Mouse (Mus musculus) frontal cortex, postnatal 25 days (tissue): Measurements from ENCODE around the gene Adam15.
A peak's percentile ranks its signal among the peaks of the same experiment; 100 is the strongest.

Experiments
- DNase-seq, 2 experiments: peaks; one replicate each; pipeline ENCODE4 v3.0.0; 2022; ENCODE audit warnings: low spot score in 2 of 2

Gene Adam15

GRCm38 (mm10) chr3:89354816-89355511 is 5.2 kb upstream of the Adam15 start:
- DNase-seq: peak; percentile 81 to 86

DNA sequence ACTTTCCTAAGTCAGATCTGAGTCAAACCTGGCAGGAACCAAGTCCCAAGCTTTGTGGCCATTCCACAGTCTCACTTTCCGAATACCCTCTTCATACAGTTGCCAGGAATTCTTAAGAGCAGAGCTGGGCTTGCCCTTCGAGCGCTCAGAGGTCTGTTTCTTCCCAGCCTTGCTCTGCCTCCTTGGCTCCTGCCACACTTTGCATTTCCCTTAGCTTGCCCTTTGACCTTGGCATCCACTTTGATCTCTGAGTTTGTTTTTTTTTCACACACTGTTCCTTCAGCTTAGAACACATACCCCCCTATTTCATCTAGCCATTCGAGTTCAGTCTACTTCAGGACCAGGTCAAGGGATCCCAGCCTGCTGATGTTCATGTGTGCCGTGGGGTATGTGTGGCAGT is 1.5 kb upstream of the Adam15 start:
- no peak for DNase-seq

DNA sequence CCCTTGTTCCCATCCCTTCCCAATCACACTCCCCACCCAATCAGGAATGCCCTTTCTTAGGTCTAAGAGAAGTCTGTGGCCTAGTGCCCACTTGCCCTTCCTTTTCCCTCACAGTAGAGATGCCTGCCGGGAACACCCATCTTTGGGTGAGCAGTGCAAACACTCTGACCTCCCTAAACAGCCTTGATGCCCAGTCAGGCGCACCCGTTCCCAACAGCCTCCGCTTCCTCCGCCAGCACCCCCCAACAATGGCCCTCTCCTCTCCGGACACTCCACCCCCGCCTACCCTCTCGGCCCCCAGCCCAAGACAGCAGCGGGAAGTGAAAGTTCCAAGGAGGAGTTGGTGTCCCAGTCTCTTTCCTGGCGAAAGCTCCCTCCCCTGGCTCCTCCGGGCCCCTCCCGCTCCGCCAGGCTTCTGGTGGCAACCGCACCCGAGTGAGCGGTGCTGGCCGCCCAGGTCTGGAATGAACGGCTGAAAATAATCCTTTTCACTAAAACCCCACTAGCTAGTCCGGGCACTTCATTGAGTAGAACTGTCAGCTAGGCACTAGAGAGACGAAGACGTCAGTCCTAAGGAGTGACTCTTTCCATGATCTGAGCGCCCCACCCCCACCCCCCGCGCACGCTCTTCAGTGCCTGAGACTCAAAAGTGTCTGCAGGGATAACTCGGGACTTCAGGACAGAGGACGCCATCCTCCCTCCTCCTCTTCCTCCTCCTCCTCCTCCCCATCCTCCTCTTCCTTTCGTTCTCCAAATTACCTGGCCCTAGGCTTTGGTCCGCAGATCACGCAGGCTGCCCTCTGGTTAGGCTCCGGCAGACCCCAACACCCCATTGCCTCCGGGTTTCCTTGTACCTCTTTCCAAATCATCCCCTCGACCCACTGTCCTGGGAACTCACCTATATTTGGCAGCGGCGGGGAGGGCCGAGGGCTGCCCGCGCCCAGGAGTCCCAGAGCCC is 606 bp downstream of the Adam15 start:
- no peak for DNase-seq

DNA sequence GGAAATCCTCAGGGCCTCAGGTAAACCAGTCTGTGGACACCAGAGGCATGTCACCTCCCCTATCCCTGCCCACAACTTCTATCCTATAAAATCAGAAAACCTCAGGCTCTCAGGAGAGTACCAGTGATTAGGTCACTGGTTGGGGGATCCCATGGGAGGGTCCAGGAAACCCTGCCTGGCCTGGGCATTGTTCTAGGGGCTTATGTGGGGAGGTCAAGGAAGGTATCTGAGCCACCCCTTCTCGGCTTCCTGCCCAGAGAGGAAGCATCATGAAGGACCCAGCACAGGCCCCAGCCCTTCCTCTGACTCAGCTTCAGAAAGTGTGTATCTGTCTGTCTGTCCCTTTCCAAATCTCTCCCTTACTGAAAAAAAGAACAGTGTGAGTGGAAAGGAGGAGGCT is 1.9 kb downstream of the Adam15 start:
- DNase-seq: no peak

DNA sequence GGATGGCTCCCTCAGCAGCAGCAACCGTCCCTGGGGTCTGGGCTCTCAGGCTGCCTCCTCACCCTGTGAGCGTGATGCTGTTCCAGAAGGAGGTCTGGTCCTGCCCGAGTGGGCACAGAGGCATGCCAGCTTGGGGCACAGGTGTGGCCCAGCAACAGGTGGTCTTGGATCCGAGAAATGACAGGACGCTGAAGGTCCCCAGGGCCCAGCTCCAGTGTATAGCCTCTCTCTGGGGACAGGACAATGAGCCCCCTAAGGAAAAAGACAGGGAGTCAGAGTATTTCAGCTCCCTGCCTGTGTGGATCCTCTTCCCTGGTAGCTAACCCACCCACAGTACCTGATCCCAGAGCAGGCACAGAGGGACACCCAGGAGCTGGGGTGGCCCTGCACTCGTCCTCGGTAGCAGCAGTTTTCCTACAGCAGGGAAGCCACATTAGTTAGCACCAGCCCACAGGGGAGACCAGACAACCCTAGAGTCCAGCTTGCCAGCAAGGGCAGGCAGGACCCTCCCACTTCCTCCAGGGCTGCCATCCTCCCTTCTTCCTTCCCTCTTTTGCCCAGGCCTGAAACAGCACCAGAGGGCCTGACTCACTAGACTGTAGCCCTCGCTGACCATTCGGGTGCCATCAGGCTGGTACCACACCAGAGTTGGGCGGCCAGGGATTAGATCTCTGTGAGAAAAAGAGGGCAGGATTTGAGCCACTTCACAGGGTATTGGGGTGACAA is 2.8 kb downstream of the Adam15 start:
- DNase-seq: no peak

DNA sequence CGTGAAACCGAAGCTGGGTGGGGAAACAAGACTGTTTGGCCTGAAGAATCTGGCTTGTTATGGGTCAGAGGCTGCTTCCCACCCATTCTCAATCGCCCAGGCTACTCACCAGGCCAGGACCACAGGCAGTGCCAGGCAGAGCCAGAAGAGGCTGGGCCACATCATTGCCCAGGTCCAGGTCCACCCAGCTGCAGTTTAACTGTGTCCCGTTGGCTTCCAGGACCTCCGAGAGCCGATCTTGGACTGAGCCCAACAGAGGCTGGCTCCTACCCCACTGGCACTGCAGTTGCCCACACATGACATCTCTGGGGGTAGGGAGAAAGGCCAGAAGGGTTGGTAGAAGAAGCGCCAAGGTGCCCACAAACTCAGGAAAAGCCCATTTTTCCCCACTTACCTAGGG is 6.5 kb downstream of the Adam15 start:
- DNase-seq: no peak

DNA sequence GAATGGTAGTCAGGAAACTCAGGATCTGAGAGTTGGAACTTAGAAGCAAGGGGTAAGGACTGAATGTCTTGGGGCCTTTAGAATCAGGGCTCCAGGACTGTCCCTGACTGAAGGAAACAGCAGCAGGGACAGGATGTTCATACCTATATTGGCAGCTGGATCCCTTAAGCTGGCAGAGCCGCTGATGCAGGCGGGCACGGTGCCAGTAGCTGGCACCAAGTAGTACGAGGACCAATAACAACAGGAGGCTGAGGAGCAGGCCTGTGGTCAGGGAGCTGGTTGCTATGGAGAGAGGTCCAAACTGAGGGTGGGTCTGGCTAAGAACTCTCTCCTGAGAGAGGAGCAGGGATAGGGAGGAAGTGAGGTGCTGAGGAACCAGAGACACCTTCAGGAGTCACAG is 8.0 kb downstream of the Adam15 start:
- no peak for DNase-seq

GRCm38 (mm10) chr3:89340465-89340864 is 9.3 kb downstream of the Adam15 start:
- DNase-seq: peak in 1 of 2 experiments; percentile 71

DNA sequence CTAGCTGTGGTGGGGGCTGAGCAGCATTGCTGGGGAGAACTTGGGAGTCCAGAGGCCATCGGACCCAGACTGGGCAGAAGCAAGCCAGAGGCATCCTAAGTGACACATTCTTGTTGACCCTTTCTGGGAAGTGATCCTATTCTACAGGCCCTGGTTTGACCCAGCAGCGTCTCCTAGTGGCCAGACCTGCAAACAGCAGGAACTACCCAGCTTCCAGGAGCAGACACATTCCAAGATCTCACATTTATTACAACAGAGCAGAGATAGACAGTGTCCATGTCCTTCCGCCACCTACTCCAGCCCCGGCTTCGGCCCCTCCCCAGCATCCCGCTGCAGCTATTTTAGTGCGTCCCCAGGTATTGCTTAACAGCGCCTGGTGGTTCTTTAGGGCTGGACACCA is 10.4 kb downstream of the Adam15 start:
- no peak for DNase-seq

GRCm38 (mm10) chr3:89337721-89338578 is 11.8 kb downstream of the Adam15 start, which contains the start of gene Efna4:
Gene Efna4, minus strand, starts transcription at chr3:89338028.
- no peak for DNase-seq

- no peak for DNase-seq
These were observed 12.6 kb downstream of the Adam15 start for GRCm38 (mm10) chr3:89337062-89337720.

GRCm38 (mm10) chr3:89336529-89336928 is 13.3 kb downstream of the Adam15 start:
- no peak for DNase-seq

DNA sequence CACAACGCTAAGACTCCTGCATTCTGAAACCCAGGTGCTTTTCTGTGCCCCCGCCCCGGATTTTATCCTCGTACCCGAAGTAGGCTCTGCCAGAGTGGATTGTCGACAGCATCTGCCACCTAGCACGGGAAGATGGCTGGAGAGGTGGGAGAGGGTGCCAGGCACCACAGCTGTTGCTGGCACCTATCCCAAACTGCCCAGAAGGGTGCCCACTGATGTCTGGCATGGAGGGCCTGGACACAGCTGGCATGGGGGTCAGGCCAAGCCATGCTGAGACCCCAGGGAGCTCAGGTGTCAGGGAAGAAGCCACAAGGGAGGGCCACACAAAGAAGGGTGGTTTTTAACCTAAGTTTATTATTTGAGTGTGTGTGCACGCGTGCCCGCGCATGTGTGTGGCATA is 16.7 kb downstream of the Adam15 start:
- no peak for DNase-seq

DNA sequence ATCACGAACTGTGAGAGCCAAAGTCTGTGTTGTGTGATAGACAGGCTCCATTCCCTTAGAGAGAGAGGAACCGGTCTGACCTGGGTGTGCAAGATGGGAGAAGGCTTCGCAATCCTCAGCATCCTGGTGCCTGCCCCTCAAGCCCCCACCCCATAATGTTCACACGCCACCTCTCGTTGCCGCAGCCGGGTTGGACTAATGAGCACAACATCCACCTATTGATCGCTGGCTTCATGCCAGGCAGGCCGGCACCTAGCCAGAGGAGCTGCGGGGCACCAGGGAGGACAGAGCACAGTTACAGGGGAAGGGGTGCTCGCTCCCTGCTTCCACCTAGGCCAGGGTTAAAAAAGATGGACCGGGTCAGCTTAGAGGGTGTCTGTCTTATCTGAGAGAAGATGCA is 17.3 kb downstream of the Adam15 start:
- DNase-seq: no peak

DNA sequence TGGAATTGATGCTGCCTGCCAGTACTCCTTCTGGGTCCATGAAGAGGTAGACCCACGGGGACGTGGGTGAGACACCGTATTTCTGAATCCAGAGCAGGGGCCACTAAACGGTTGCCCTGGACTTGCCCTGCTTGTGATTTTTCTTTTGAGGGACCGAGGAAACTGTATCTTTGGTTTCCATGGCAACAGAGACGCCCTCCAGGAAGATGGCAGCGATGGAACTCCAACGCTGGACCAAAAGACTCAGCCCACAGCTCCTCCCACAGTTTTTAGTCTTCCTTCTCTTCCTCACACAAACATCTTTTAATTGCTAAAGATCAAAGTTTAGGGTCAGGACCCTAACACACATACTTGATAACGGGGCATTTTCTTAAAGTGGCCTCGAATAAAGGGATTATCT is 17.8 kb downstream of the Adam15 start:
- DNase-seq: no peak

GRCm38 (mm10) chr3:89331561-89331960 is 18.2 kb downstream of the Adam15 start:
- no peak for DNase-seq

GRCm38 (mm10) chr3:89330948-89331347 is 18.8 kb downstream of the Adam15 start:
- no peak for DNase-seq

- no peak for DNase-seq
These were observed 19.4 kb downstream of the Adam15 start for GRCm38 (mm10) chr3:89330346-89330745.

DNA sequence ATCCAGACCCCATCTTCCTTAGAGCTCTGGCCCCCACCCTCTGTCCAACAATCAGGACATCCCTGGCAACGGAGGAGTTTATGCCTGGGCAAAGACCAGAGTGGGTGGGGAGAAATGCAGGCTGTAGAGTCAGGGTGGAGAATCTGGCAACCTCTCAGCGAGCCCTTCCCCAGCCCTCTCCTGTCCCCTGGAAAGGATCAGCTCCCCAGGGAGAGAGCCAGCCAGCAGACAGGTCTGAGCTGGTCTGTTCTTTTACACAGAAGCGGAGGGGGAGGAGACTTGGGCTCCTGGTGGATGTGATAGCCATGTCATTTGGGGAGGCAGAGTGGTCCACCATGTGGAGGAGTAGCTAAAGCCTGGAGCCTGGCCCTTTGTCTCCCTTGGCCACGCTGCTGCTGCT is 21.2 kb downstream of the Adam15 start:
- DNase-seq: no peak

- no peak for DNase-seq
These were observed 22.4 kb downstream of the Adam15 start for GRCm38 (mm10) chr3:89327371-89327870.

DNA sequence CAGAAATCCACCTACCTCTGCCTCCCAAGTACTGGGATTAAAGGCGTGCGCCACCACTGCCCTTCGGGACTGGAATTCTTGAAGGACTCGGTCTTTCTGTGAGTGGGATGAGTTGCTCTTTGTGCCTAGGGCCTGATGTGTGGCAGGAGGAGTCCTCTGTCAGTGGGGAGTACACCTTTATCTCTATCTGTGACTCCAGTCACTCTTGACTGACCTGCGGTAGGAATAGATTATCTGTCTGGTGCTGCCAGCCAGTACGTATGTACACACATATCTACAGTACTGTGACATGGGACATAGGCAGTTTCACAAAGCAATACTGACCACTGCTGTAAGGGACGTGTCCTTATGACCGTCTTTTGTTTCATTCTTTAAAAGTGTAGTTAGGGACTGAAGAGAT is 23.9 kb downstream of the Adam15 start:
- no peak for DNase-seq
